Mouse (Mus musculus) adrenal gland, adult 2 months (tissue): ENCODE measurements around the gene Gopc. TPM values are rescaled to one million over a fixed set of nuclear protein-coding genes. Genes with fewer than 3 reads are reported as not detected.

Experiments used
- DNase-seq: peaks from one replicate; pipeline ENCODE4 v3.0.0; 2021
- long read RNA-seq: library from polyadenylated mRNA; stranded (forward); transcript quantifications from one replicate; pipeline ENCODE4 v2.0.0, GENCODE M21; 2021
- polyA plus RNA-seq: library from polyadenylated mRNA; depleted of rRNA; stranded (reverse); fragments of >200 nt; gene quantifications from 2 replicates; pipeline ENCODE4 v1.2.3, GENCODE M21; 2012; rRNA removed
- total RNA-seq, 2 experiments: library from RNA; stranded (reverse); gene quantifications; 2 replicates each; pipeline ENCODE4 v1.2.3; 2021

Gopc gene
- total RNA-seq (10 to 100 TPM; 20.8 to 21.7 TPM), polyA plus RNA-seq (2.9 and 4.5 TPM in 2 replicates)
- long read RNA-seq, full-length matches to known transcripts, result 27 of 30 reads
- long read RNA-seq, partial matches to known transcripts, result 1 of 30 reads
- long read RNA-seq, other reads (novel, unspliced or antisense), result 2 of 30 reads

GRCm38 (mm10) chr10:52381845-52382591, at the start of gene Gopc:
Gene Gopc (minus strand): TSS chr10:52382124.
- DNase-seq, result peak; percentile 98

- no peak for DNase-seq
These were observed 49.0 kb upstream of the Gopc start for GRCm38 (mm10) chr10:52430953-52431352.

GRCm38 (mm10) chr10:52427634-52428415, 45.9 kb upstream of the Gopc start:
- no peak for DNase-seq

- DNase-seq, result no peak
These were observed 44.5 kb upstream of the Gopc start for GRCm38 (mm10) chr10:52426314-52426980.

- DNase-seq, result no peak
These were observed 41.2 kb upstream of the Gopc start for GRCm38 (mm10) chr10:52423097-52423496.

- peak; percentile 19 for DNase-seq
These were observed 39.8 kb upstream of the Gopc start for GRCm38 (mm10) chr10:52421716-52422115.

GRCm38 (mm10) chr10:52420526-52420925, 38.6 kb upstream of the Gopc start:
- peak; percentile 14 for DNase-seq

GRCm38 (mm10) chr10:52419402-52419801, 37.5 kb upstream of the Gopc start:
- DNase-seq, result peak; percentile 35

GRCm38 (mm10) chr10:52418931-52419330, 37.0 kb upstream of the Gopc start:
- peak; percentile 10 for DNase-seq

GRCm38 (mm10) chr10:52417998-52418860, 36.3 kb upstream of the Gopc start:
- peak; percentile 42 for DNase-seq

GRCm38 (mm10) chr10:52417299-52417997, 35.5 kb upstream of the Gopc start, which contains the start of gene Nus1:
Gene Nus1 (plus strand): TSS chr10:52417547.
- DNase-seq, result peak; percentile 97

- no peak for DNase-seq
These were observed 34.5 kb upstream of the Gopc start for GRCm38 (mm10) chr10:52416458-52416857.

- DNase-seq, result no peak
These were observed 33.1 kb upstream of the Gopc start for GRCm38 (mm10) chr10:52415020-52415419.

- DNase-seq, result no peak
These were observed 25.6 kb upstream of the Gopc start for GRCm38 (mm10) chr10:52407526-52407925.

GRCm38 (mm10) chr10:52405160-52405559, 23.2 kb upstream of the Gopc start:
- DNase-seq, result no peak

GRCm38 (mm10) chr10:52399722-52400121, 17.8 kb upstream of the Gopc start:
- no peak for DNase-seq

- DNase-seq, result no peak
These were observed 16.8 kb upstream of the Gopc start for GRCm38 (mm10) chr10:52398715-52399114.

- DNase-seq, result no peak
These were observed 14.7 kb upstream of the Gopc start for GRCm38 (mm10) chr10:52396647-52397046.

- no peak for DNase-seq
These were observed 9.3 kb upstream of the Gopc start for GRCm38 (mm10) chr10:52391208-52391607.

GRCm38 (mm10) chr10:52389438-52389837, 7.5 kb upstream of the Gopc start:
- DNase-seq, result no peak
